Mouse (Mus musculus): ENCODE results near the gene Mtfr1l.
"Not testable (repeated sequence)": the region's sequence is repeated elsewhere in the genome, so short reads cannot be mapped to it uniquely, and the experiment has no call there.

Mtfr1l gene

GRCm38 (mm10) chr4:134494161-134494560 is 41.0 kb downstream of the Mtfr1l start:
- in situ Hi-C loops (cut with MboI, MseI) = not testable (repeated sequence)

DNA sequence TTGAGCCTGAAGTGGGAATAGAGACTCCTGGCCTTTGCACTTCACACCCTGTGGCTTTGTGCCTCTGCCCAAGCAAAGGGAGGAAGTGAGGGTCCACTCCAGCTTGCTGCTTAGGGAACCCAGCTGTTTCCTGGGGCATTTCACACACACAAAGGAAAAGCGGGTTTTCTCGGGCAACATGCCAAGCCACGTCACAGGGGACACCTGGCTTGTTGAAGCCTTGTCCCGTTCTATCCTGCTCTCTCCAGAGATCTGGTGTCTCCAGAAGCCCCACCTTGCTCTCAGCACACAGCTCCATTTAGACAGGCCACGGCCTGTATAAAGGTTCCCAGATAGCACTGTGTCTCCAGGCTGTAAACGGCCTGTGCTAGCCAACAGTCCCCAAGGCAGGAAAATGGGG is 43.5 kb downstream of the Mtfr1l start:
- in situ Hi-C loops (cut with MboI, MseI) = no loop called here

DNA sequence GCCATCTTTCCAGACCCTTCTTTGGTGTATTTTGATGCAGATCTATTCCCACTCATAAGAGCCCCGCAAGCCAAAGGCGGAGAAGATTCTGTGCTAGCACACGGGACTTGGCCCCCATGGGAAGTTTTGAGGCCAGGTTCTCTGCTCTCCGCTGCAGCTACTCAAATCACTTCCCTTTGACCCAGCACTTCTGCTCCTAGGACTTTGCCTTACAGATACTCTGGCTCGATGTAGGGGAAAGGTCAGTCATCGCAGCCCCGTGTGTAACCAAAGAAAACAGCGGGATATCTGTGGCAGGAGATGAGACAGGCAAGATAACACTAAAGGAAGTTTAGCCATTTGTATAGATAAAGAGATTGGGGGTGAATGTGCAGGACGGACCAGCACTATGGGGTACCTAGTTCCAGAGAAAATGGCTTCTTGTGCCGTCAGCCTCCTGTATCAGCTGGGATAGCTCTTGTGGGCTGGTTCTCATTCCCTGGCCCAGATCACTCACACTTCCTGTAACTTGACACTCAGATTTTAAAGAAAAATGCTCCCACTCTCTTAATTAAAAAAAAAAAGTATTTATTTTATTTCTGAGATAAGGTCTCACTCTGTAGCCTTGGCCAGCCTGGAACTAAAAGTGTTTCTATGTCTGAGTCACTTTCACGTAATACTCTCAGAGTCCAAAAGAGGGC is 45.1 kb downstream of the Mtfr1l start:
- in situ Hi-C loops (cut with MboI, MseI) = no loop called here

- in situ Hi-C loops (cut with MboI, MseI) = no loop called here
Observed at GRCm38 (mm10) chr4:134488211-134488610, 47.0 kb downstream of the Mtfr1l start.

DNA sequence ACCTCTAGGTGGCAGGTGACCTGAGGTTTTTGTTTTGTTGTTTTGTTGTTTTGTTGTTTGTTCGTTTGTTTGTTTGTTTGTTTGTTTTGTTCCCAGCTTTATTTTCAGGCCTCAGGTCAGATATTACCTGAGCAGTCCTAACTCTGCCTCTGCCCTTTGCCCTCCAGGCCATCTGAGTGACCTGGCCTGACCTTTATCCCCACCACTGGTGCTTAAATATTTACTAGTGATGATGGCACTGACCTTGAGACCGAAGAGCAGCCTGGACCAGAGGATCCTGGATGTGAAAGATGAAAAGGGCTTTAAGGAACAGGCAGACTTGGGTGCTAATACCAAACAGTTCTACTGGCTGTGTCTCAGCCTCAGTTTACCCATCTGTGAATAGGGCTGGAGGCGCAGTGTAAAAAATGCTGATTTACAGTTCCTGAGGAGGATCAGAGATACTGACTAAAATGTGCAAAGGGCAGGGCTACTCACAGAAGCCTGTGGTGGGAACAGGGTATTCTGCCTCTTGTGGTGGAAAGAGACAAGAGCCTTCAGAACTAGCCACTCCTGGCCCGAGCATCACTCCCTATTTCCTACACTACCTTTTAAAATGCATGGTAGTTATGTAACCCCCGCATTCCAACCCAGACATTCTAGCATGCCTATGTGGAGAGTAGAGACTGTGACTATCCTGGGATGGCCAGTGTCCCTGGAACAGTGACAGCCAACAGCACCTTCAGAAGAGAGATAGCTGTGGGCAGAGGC is 49.9 kb downstream of the Mtfr1l start:
- in situ Hi-C loops (cut with MboI, MseI) = no loop called here

DNA sequence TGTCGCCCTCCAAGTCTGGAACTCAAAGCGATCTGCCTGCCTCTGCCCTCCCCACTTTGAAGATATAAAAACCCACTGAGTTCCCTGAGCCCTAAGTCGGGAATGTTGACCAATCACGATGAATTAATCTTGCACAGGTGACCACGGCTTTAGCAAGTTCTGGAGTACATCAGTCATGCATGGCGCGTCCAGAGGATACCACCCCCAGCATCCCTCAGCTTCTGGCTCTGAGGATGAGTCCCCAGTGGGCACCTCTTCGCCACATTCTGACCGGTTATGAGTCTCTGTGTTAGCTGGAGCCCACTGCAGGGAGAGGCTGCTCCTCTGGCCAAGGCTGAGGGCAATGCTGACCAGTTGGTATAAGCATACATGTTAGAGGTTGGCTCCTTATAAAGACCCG is 51.0 kb downstream of the Mtfr1l start:
- in situ Hi-C loops (cut with MboI, MseI) = no loop called here

DNA sequence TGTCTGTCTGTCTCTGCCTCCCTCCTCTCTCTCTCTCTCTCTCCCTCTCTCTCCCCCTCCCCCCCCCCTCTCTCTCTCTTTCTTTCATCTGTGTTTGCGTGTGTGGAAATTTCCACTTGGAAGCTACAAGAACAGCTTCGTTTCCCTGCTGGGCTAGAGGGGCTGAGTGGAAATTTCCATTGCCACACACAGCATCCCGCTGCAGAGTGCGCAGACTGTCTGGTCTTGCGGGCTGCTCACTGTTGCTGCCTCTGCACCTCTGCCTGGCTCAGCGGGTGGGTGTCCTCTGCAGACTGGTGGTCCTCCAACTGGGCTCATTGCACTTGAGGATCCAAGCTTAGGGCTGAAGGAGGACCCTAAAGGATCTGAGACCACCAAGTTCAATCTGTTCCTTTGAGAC is 51.5 kb downstream of the Mtfr1l start:
- in situ Hi-C loops (cut with MboI, MseI) = no loop called here

DNA sequence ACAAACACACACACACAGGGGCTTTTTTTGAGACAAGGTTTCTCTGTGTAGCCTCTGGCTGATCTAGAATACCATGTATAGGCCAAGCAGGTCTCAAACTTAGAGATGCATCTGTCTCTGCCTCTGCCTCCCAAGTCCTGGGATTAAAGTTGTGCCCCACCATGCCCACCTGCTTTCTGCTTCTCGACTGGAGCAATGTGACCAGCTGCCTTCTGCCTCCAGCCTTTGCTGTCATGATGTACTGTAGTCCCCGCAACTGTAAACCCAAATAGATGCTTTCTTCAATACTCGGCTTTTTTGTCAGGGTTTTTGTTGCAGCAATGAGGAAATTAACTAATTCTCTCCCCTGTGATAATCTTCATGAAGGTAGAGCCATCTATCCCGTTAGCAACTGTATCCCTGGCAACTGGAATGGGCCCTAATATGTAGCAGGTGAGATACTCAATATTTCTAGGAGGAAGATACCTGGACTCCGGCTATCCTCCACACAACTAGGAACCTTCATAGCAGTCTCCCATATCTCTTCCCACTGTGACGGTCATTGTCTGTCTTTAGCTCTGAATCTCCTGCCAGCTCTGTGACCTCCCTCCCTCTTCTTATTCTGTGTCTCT is 52.0 kb downstream of the Mtfr1l start:
- in situ Hi-C loops (cut with MboI, MseI) = no loop called here

- in situ Hi-C loops (cut with MboI, MseI) = no loop called here
Observed at GRCm38 (mm10) chr4:134482442-134482841, 52.7 kb downstream of the Mtfr1l start.

- in situ Hi-C loops (cut with MboI, MseI) = no loop called here
Observed at GRCm38 (mm10) chr4:134481270-134481669, 53.9 kb downstream of the Mtfr1l start.

DNA sequence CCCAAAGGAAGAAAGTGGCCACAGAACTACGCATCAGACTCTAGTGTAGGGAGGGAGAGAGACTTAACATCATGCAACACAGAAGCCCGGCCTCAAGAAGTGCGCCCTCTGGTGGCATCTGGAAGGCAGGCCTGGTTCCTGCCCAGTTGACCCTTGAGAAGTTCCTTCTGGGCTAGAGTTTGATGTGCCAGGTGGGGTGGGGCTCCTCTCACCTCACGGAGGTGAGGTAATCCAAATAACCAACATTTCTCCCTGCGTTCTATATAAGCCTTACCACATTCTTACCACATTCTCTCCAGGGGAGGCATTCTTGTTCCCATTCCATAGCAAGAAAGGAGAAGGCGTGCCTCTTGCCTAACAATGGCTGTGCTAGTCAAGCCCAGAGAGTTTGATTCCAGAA is 54.3 kb downstream of the Mtfr1l start:
- in situ Hi-C loops (cut with MboI, MseI) = no loop called here

- in situ Hi-C loops (cut with MboI, MseI) = loop anchor here in 1 of 2 experiments (5.0 kb wide), 1 partner anchor 83 kb away; the partner anchor contains the start of gene Pafah2
Observed at GRCm38 (mm10) chr4:134479839-134480238, 55.3 kb downstream of the Mtfr1l start.

- in situ Hi-C loops (cut with MboI, MseI) = loop anchor here in 1 of 2 experiments (5.0 kb wide), 1 partner anchor 81 kb away; the partner anchor contains the start of gene Pafah2
Observed at GRCm38 (mm10) chr4:134478031-134478430, 57.2 kb downstream of the Mtfr1l start.

DNA sequence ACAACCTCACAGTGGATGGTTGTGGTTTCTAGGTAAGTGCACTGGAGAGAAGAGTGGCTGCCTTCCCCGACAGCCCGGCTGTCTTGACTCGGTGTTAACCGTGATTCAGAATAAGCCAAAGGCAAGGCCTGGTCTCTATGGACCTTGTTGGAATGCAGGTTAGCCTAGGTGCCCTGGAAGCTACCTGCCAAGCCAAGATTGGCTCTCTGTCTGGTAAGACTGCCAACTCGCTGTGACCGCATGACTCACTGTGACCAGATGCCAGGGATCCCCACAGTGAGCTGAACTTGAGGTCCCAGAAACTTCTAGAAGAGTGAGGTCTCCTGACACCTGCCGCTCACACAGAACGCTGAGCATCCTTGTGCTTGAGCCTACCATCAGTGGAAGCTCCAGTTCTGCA is 58.3 kb downstream of the Mtfr1l start:
- in situ Hi-C loops (cut with MboI, MseI) = loop anchor here in 1 of 2 experiments (5.0 kb wide), 1 partner anchor 80 kb away; the partner anchor contains the start of gene Pafah2

Measured in T-helper 17 cell (primary cell).